Mouse (Mus musculus) midbrain, postnatal 0 days (tissue): ENCODE measurements around the gene Drap1. TPM values are rescaled to one million over a fixed set of nuclear protein-coding genes. Genes with fewer than 3 reads are reported as not detected.

Experiments used
- ATAC-seq: fragments of 200-750 bp; cut with Nextera tagmentation; 2 replicates; pipeline ENCODE4 v1.8.0; 2017; ENCODE audit warnings: moderate number of reproducible peaks, mild to moderate bottlenecking, moderate TSS enrichment, moderate library complexity; ENCODE audit not compliant: low FRiP score
- DNase-seq: peaks from one replicate; pipeline ENCODE4 v3.0.0-alpha.2; 2015; ENCODE audit warnings: low spot score
- H3K27ac ChIP-seq: fragments of 300-500 bp; sonication (generic); 2 replicates; pipeline ENCODE4 v1.5.1; 2014; ENCODE audit warnings: low read depth, mild to moderate bottlenecking, low read length, mixed read lengths
- H3K27me3 ChIP-seq: fragments of 300-500 bp; sonication (generic); 2 replicates; pipeline ENCODE4 v1.6.1; 2014; ENCODE audit warnings: low read length, control low read depth, mixed read lengths; ENCODE audit not compliant: insufficient read depth
- H3K36me3 ChIP-seq: fragments of 300-500 bp; sonication (generic); 2 replicates; pipeline ENCODE4 v1.6.1; 2014; ENCODE audit warnings: low read length, control low read depth, mixed read lengths; ENCODE audit not compliant: insufficient read depth
- H3K4me1 ChIP-seq: fragments of 300-500 bp; sonication (generic); 2 replicates; pipeline ENCODE4 v1.6.1; 2014; ENCODE audit warnings: mild to moderate bottlenecking, control low read depth, antibody characterized with exemption, low read length, mixed read lengths; ENCODE audit not compliant: insufficient read depth
- H3K4me2 ChIP-seq: fragments of 300-500 bp; sonication (generic); 2 replicates; pipeline ENCODE4 v1.6.1; 2014; ENCODE audit warnings: low read depth, mild to moderate bottlenecking, low read length, mixed read lengths; ENCODE audit not compliant: poor library complexity, severe bottlenecking
- H3K4me3 ChIP-seq: fragments of 300-500 bp; sonication (generic); 2 replicates; pipeline ENCODE4 v1.5.1; 2014; ENCODE audit warnings: low read depth, mild to moderate bottlenecking, low read length, moderate library complexity
- H3K9ac ChIP-seq: fragments of 300-500 bp; sonication (generic); replicated peaks from 2 replicates; pipeline ENCODE4 v1.6.1; 2014; ENCODE audit warnings: mild to moderate bottlenecking, low read length, moderate library complexity, mixed read lengths; ENCODE audit not compliant: poor library complexity, severe bottlenecking
- H3K9me3 ChIP-seq: fragments of 300-500 bp; sonication (generic); 2 replicates; pipeline ENCODE4 v1.6.1; 2016; ENCODE audit warnings: low read length, control low read depth
- CTCF ChIP-seq: IDR thresholded peaks from 2 replicates; pipeline ENCODE4 v1.5.1; 2016; ENCODE audit warnings: antibody characterized with exemption, mild to moderate bottlenecking
- WGBS: fragments of 180-500 bp; shearing (Covaris S2); extraction: QIAGEN DNeasy Blood & Tissue Kit; methylation state at CpG from one replicate; pipeline ENCODE4 v1.1.7; 2014; 5-methylcytosine and 5-hydroxymethylcytosine counted together
- polyA plus RNA-seq: library from polyadenylated mRNA; unstranded; fragments of >200 nt; fragmentation: Nextera tagmentation; extraction: Ambion mirVana; gene quantifications from 2 replicates; pipeline ENCODE4 v1.2.1, GENCODE M21; 2015
- total RNA-seq: library from RNA; depleted of rRNA; stranded (reverse); fragments of >200 nt; gene quantifications from 2 replicates; pipeline ENCODE4 v1.2.3, GENCODE M21; 2014

Drap1 gene
- total and polyA plus RNA-seq, 2 experiments from 2014 or later = 203 to 342 TPM

DNA sequence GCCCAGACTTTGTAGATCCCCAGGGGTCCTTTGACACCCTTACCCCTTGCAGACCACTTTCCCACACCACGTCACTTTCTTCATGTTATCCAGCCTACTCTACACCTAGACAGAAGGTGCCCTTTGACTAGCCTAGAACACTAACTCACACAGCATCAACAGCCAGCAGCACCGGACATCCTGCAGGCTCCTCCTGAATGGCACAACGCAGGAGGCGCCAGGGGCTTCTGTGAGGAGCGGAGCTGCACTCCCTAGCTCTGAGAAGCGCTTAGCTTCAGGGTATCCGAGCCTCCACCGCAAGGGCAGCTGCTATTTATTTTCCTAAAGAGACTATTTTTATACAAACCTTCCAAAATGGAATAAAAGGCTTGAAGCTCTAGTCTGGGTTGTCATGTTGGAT is 30.8 kb upstream of the Drap1 start:
- Histone ChIP-seq H3K36me3 (0 out of 2 replicates have a peak, but pooled peaks cover 4% of the 10 kb centered on the region), H3K4me2 (peak overlapping the region; percentile 92), H3K9ac (0 out of 2 replicates have a peak overlapping the region, but pooled peaks have one; percentile 29), H3K9me3 (no peaks in the 10 kb centered on the region), H3K4me3 (peak overlapping the region; percentile 80), H3K4me1 (peaks cover 13% of the 10 kb centered on the region), H3K27ac (no peak overlapping the region), H3K27me3 (no peaks in the 10 kb centered on the region)
- DNase-seq = no peak
- no peak for TF ChIP-seq CTCF
- 54% methylated on average over 8 of the region's 8 CpGs for WGBS
- ATAC-seq = no peak

DNA sequence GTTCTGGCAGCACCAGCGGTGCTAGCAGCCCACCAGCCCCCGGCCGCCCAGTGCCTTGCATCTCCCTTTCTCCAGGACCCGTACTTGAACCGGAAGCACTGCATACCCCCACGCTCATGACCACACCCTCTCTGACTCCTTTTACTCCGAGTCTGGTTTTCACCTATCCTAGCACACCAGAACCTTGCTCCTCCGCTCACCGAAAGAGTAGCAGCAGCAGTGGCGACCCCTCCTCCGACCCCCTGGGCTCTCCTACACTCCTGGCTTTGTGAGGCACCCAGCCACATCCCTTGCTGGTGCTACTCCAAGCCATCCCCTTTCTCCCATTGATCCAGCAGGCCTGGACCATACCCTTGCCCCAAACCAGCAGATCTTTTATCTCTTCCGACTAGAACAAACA is 30.3 kb upstream of the Drap1 start:
- Histone ChIP-seq H3K36me3 (0 out of 2 replicates have a peak, but pooled peaks cover 4% of the 10 kb centered on the region), H3K27me3 (peaks cover 3% of the 10 kb centered on the region), H3K9ac (0 out of 2 replicates have a peak overlapping the region, but pooled peaks have one; percentile 29), H3K4me3 (peak overlapping the region; percentile 80), H3K9me3 (no peaks in the 10 kb centered on the region), H3K4me2 (peak overlapping the region; percentile 92), H3K27ac (no peak overlapping the region), H3K4me1 (peaks cover 13% of the 10 kb centered on the region)
- TF ChIP-seq CTCF = no peak
- DNase-seq (no peak), ATAC-seq (no peak)
- 81% methylated on average over 12 of the region's 12 CpGs for WGBS

DNA sequence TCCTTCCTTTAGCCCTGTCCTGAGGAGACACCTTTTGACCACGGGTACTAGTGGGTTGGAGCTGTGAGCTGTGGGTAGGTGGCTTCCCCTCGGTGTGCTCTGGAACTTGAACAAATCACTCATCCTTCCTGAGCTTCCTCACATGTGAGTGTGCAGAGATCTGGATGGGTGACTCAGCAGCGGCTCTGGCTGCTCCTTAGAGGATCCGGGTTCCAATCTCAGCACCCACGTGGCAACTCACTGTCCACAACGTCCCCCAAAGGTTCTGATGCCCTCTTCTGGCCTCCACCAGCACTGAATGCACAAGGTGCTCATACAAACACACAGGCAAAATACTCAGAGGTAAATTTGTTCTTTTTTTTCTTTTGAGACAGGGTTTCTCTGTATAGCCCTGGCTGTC is 27.0 kb upstream of the Drap1 start:
- ATAC-seq (no peak), DNase-seq (no peak)
- no peak overlapping the region for H3K27ac ChIP-seq
- H3K4me3 ChIP-seq = no peak overlapping the region
- peaks cover 36% of the 10 kb centered on the region for H3K27me3 ChIP-seq
- no peak overlapping the region for H3K4me2 ChIP-seq
- no peak for TF ChIP-seq CTCF
- H3K9me3 ChIP-seq = no peaks in the 10 kb centered on the region
- H3K4me1 ChIP-seq = peaks cover 17% of the 10 kb centered on the region
- whole genome bisulfite sequencing = 80% methylated on average over 6 of the region's 6 CpGs
- 0 out of 2 replicates have a peak, but pooled peaks cover 4% of the 10 kb centered on the region for H3K36me3 ChIP-seq
- H3K9ac ChIP-seq = no peak overlapping the region

DNA sequence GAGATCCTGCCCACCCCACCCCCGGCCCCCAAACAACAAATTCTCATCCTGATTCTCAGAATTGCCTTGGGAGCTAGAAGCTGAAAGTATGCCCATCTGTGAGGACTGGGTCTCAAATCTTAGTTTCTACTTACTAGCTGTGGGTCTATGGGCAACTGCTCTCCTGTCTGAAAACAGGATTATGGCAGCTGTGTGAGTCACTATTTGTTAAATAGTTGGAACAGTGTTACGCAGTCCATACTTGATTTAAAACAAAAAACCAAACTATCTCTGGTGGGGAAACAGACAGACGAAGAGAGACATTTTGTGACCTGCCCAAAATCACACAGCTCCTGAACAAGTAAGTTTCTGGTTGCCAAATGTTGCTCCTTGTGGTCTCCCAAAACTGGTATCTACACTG is 24.9 kb upstream of the Drap1 start:
- TF ChIP-seq CTCF = no peak
- 84% methylated on average over 3 of the region's 3 CpGs for WGBS
- Histone ChIP-seq H3K9me3 (no peaks in the 10 kb centered on the region), H3K9ac (no peak overlapping the region), H3K27me3 (peaks cover 44% of the 10 kb centered on the region), H3K4me1 (0 out of 2 replicates have a peak, but pooled peaks cover 4% of the 10 kb centered on the region), H3K4me3 (no peak overlapping the region), H3K4me2 (no peak overlapping the region), H3K27ac (no peak overlapping the region), H3K36me3 (0 out of 2 replicates have a peak, but pooled peaks cover 4% of the 10 kb centered on the region)
- DNase-seq (no peak), ATAC-seq (no peak)

DNA sequence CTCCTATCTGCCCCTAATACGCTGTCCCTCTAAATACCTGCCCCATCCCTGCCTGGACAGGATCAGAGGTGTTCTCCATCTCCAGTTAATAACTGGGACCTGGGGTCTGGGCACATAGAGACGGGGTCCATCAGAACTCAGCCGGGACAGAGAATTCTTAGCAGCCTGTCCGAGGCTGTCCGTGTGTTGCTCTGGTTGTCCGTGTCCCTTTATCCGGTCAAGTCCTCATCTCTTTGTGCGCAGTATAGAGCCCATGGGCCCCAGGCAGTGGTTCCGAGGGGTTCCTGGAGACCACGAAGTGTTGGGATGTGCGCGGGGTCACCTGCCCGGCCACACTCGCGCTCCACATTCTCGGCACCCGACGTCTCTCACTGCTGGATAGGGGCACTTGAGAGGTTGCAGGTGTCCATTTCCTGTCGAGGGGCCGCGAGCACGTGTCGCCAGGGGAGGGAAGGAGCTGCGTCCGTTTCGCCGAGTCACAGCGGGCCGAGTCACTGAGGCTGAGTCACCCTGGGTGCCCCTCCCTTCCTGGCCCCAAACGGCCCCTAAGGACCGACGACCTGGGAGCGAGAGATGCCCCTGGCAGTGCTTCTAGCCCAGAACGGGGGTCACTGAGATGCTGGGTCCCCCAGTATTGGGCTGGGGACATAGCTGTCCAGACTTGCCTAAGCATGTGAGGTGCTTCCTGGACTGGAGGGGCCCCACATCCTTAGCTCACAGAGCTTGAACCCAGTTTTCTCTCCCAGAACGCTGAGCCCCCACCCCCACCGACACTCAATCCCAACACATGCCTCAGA is 23.8 kb upstream of the Drap1 start:
- H3K27me3 ChIP-seq = peaks cover 44% of the 10 kb centered on the region
- no peak overlapping the region for H3K9ac ChIP-seq
- ATAC-seq (no peak), DNase-seq (no peak)
- H3K4me2 ChIP-seq = peak overlapping the region; percentile 97
- H3K4me1 ChIP-seq = 0 out of 2 replicates have a peak, but pooled peaks cover 4% of the 10 kb centered on the region
- no peak for TF ChIP-seq CTCF
- no peak overlapping the region for H3K27ac ChIP-seq
- H3K4me3 ChIP-seq = peak overlapping the region; percentile 47
- 10% methylated on average over 36 of the region's 36 CpGs for WGBS
- no peaks in the 10 kb centered on the region for H3K36me3 ChIP-seq
- no peaks in the 10 kb centered on the region for H3K9me3 ChIP-seq
